Mouse (Mus musculus) 3T3-L1 (cell line): ENCODE results near the gene Hsf3.
"Not testable (repeated sequence)": the region's sequence is repeated elsewhere in the genome, so short reads cannot be mapped to it uniquely, and the experiment has no call there.

Experiments used
- DNase-seq: peaks from one replicate; pipeline ENCODE4 v3.0.0-alpha.2; 2015; ENCODE audit warnings: low read depth, low spot score

Hsf3 gene

GRCm38 (mm10) chrX:96456201-96456963, at the start of gene Hsf3:
Hsf3 (minus strand) TSS chrX:96456294.
- DNase-seq, result peak; percentile 62

GRCm38 (mm10) chrX:96501580-96501979, 45.5 kb upstream of the Hsf3 start:
- DNase-seq, result peak; percentile 46

- DNase-seq, result peak; percentile 1
These were observed 945 bp downstream of the Hsf3 start, which contains the start of gene Heph for GRCm38 (mm10) chrX:96455149-96455548. Heph (plus strand) TSS chrX:96455359.

- DNase-seq, result no peak
These were observed 36.7 kb downstream of the Hsf3 start for GRCm38 (mm10) chrX:96419383-96419782.

GRCm38 (mm10) chrX:96417733-96418132, 38.4 kb downstream of the Hsf3 start:
- no peak for DNase-seq

DNA sequence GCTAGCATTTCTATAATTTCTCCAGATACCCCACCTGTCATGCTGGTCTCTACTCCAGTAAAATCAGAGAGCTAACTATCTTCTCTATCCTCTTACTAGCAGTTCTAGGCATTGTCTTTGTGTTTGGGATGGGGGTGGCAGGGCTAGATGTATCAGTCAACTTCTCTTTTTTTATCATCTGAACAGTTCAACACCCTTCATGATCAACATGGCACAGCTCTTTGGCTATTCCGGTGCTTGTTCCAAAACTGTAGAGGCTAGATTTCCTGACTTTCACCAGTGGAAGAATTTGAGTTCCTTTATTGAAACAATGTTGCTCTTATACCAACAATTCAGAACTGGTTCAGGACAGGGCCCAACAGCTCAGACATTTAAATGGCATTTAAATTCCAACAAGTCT, 39.1 kb downstream of the Hsf3 start:
- DNase-seq, result no peak

DNA sequence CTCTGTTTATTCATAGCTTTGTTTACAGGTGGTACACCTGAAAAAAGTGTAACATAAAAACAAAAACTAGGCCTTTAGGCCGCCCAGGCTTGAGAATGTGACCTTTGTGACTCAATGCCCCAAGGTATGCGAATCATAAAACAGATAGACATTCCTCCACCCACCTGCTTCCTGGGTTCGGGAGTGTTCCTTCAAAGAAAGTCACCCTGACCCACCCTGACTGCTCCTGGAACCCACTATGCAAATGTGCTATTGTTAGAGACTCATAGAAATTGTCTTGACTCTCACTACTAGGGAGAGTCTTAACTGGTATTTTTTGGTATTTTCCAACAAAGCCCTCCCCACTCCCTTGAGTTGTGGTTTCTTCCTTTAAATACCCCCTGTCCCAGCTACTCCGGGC, 40.7 kb downstream of the Hsf3 start:
- not testable (repeated sequence) for DNase-seq

- no peak for DNase-seq
These were observed 117.0 kb downstream of the Hsf3 start for GRCm38 (mm10) chrX:96339108-96339507.

- peak; percentile 57 for DNase-seq
These were observed 126.3 kb downstream of the Hsf3 start for GRCm38 (mm10) chrX:96329764-96330163.

DNA sequence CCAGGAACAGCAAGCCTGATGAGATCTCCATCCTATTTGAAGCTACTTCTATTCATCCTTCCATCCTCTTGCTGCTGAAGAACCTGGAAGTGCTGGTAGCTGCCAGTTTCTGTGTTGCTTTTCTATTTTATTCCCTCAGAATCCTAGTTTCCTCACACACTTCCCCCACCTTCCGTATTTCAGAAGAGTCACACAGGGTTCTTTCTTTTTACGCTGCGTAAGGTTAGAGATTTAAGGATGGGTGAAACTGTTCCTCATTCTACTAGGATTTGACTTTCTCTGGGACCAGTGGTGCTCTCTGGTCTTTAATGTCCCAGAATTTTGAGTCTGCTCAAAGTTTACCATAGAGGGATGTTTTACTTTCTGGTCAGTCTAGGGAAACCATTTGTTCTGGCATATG, 162.8 kb downstream of the Hsf3 start, which contains the start of gene Vsig4:
TSS of gene Vsig4 (minus strand) at position 101 of the 400 bp plus-strand sequence.
- no peak for DNase-seq

- no peak for DNase-seq
These were observed 199.6 kb downstream of the Hsf3 start for GRCm38 (mm10) chrX:96256509-96256908.
